Comparison of ENCODE assay signal across 14 mouse cellular contexts in genomic region chr1:82374831-82375358, GRCm38 (mm10). TPM values are rescaled to one million over a fixed set of nuclear protein-coding genes. Genes with fewer than 3 reads are reported as not detected.
DNase-seq lines count a peak whose midpoint lies in the region; ATAC-seq and TF ChIP-seq lines count a peak whose summit lies in the region.
"Had no signal": no experiment of that assay in that cellular context is flagged by ENCODE, and none has a peak within 500 bp of the region (broad histone marks: within the 10 kb centered on the region; RNA-seq: fewer than 3 reads in every experiment).

No protein-coding gene starts in this region.

- peaks cover 7% of the 10 kb centered on the region; the same call in 1 of the 2 replicates for H3K36me3 ChIP-seq in heart, embryonic 10.5 days
- no peaks in the 10 kb centered on the region for H3K36me3 ChIP-seq in stomach, embryonic 14.5 days (ENCODE audit: control insufficient read depth, insufficient read depth, low read length)
- H3K36me3 ChIP-seq in stomach, postnatal 0 days (ENCODE audit: control insufficient read depth, insufficient read depth, low read length): no peaks in the 10 kb centered on the region; the same call in 1 of the 2 replicates
- H3K36me3 ChIP-seq in limb, embryonic 11.5 days (ENCODE audit: control insufficient read depth, insufficient read depth, low read length): no peaks in the 10 kb centered on the region
- H3K36me3 ChIP-seq: heart, embryonic 15.5 days had no signal

- no peak overlapping the region for H3K4me3 ChIP-seq in heart, embryonic 10.5 days
- H3K4me3 ChIP-seq in stomach, embryonic 14.5 days (ENCODE audit: low read depth, low read length): no peak overlapping the region
- H3K4me3 ChIP-seq in stomach, postnatal 0 days (ENCODE audit: low read depth, low read length): no peak overlapping the region
- no peak overlapping the region for H3K4me3 ChIP-seq in limb, embryonic 11.5 days (ENCODE audit: low read depth, low read length)
- H3K4me3 ChIP-seq: heart, embryonic 15.5 days; megakaryocyte, embryonic 14.5 days had no signal

- WGBS in heart, embryonic 10.5 days: 57% methylated on average over 4 of the region's 4 CpGs
- 30% methylated on average over 4 of the region's 4 CpGs for WGBS in stomach, embryonic 14.5 days
- 25% methylated on average over 4 of the region's 4 CpGs for WGBS in stomach, postnatal 0 days
- 8% methylated on average over 4 of the region's 4 CpGs for WGBS in limb, embryonic 11.5 days

- peaks cover 10% of the 10 kb centered on the region; the same call in 1 of the 2 replicates for H3K27me3 ChIP-seq in heart, embryonic 10.5 days (ENCODE audit: insufficient read depth, poor library complexity, severe bottlenecking)
- no peaks in the 10 kb centered on the region for H3K27me3 ChIP-seq in stomach, embryonic 14.5 days (ENCODE audit: control insufficient read depth, insufficient read depth, low read length)
- no peaks in the 10 kb centered on the region for H3K27me3 ChIP-seq in stomach, postnatal 0 days (ENCODE audit: control insufficient read depth, insufficient read depth, low read length)
- H3K27me3 ChIP-seq in limb, embryonic 11.5 days (ENCODE audit: control insufficient read depth, insufficient read depth, low read length): no peaks in the 10 kb centered on the region
- H3K27me3 ChIP-seq: megakaryocyte, embryonic 14.5 days; Patski had no signal

- peak overlapping the region; percentile 72 for H3K27ac ChIP-seq in heart, embryonic 10.5 days
- H3K27ac ChIP-seq in stomach, embryonic 14.5 days (ENCODE audit: low read length): no peak overlapping the region; the same call in 1 of the 2 replicates
- H3K27ac ChIP-seq in stomach, postnatal 0 days (replicated peaks): no peak overlapping the region
- 0 out of 2 replicates have a peak overlapping the region, but pooled peaks have one; percentile 30 for H3K27ac ChIP-seq in limb, embryonic 11.5 days (replicated peaks; ENCODE audit: low read depth, low read length)
- H3K27ac ChIP-seq: heart, embryonic 15.5 days had no signal

- no peak for TF ChIP-seq CTCF in stomach, postnatal 0 days (IDR thresholded peaks at IDR 0.05; ENCODE audit: low read depth)

- no peak overlapping the region for H3K9ac ChIP-seq in stomach, embryonic 14.5 days (replicated peaks; ENCODE audit: low read depth, low read length)
- no peak overlapping the region for H3K9ac ChIP-seq in stomach, postnatal 0 days (ENCODE audit: low read length)
- H3K9ac ChIP-seq in limb, embryonic 11.5 days (ENCODE audit: low read length): no peak overlapping the region
- H3K9ac ChIP-seq: heart, embryonic 15.5 days had no signal

- H3K9me3 ChIP-seq in heart, embryonic 10.5 days: no peaks in the 10 kb centered on the region
- H3K9me3 ChIP-seq in stomach, embryonic 14.5 days (ENCODE audit: control insufficient read depth, low read depth, low read length): no peaks in the 10 kb centered on the region
- no peaks in the 10 kb centered on the region for H3K9me3 ChIP-seq in stomach, postnatal 0 days (ENCODE audit: control insufficient read depth, low read length)
- no peaks in the 10 kb centered on the region for H3K9me3 ChIP-seq in limb, embryonic 11.5 days (ENCODE audit: control insufficient read depth, low read length)
- H3K9me3 ChIP-seq: heart, embryonic 15.5 days; megakaryocyte, embryonic 14.5 days had no signal

- intact Hi-C loops in heart, postnatal 36 days (cut with DNase I): no loop called here

- no peak overlapping the region for H3K4me2 ChIP-seq in stomach, embryonic 14.5 days (replicated peaks; ENCODE audit: low read depth, low read length)
- H3K4me2 ChIP-seq in stomach, postnatal 0 days (replicated peaks; ENCODE audit: low read depth): no peak overlapping the region
- no peak overlapping the region for H3K4me2 ChIP-seq in limb, embryonic 11.5 days (ENCODE audit: low read depth, severe bottlenecking)
- H3K4me2 ChIP-seq: heart, embryonic 15.5 days had no signal

- DNase-seq in heart, embryonic 10.5 days (ENCODE audit: low spot score): no peak
- DNase-seq in heart, postnatal 36 days: no peak
- DNase-seq in stomach, postnatal 0 days (ENCODE audit: low spot score): no peak
- peak; percentile 41 for DNase-seq in limb, embryonic 11.5 days (ENCODE audit: low spot score)
- no peak for DNase-seq in layer of hippocampus, postnatal 14 days (ENCODE audit: low spot score in 2 of 2)
- no peak for DNase-seq in layer of hippocampus, adult 8-10 months (ENCODE audit: low spot score in 2 of 2)
- DNase-seq in spleen, postnatal 10 days (ENCODE audit: low spot score in 2 of 2): no peak
- DNase-seq: adrenal gland, postnatal 10 days; thymus, adult 2 months had no signal

- peak; percentile 67; the same call in 1 of the 2 replicates for ATAC-seq in stomach, embryonic 14.5 days (ENCODE audit: insufficient number of reproducible peaks, insufficient read depth, low FRiP score, low read depth)
- no peak for ATAC-seq in stomach, postnatal 0 days (ENCODE audit: low FRiP score, low TSS enrichment)
- ATAC-seq in limb, embryonic 11.5 days (ENCODE audit: insufficient number of reproducible peaks, low FRiP score, low TSS enrichment, low read depth): 0 out of 2 replicates have a peak, but pooled peaks have one; percentile 37
- ATAC-seq: intestine, postnatal 0 days; Patski had no signal

- no peaks in the 10 kb centered on the region for H3K4me1 ChIP-seq in heart, embryonic 10.5 days
- H3K4me1 ChIP-seq in stomach, embryonic 14.5 days (ENCODE audit: control insufficient read depth, insufficient read depth, low read length): 0 out of 2 replicates have a peak, but pooled peaks cover 3% of the 10 kb centered on the region
- no peaks in the 10 kb centered on the region for H3K4me1 ChIP-seq in stomach, postnatal 0 days (replicated peaks; ENCODE audit: control insufficient read depth, insufficient read depth)
- H3K4me1 ChIP-seq in limb, embryonic 11.5 days (ENCODE audit: control insufficient read depth, insufficient read depth, low read length): peaks cover 2% of the 10 kb centered on the region; the same call in 1 of the 2 replicates
- H3K4me1 ChIP-seq: heart, embryonic 15.5 days had no signal

- no peak for TF ChIP-seq EP300 in stomach, postnatal 0 days (optimal IDR thresholded peaks at IDR 0.05)

RNA-seq across cellular contexts. Expression of gene Rhbdd1, which starts 58.6 kb away (rescaled TPM):
- polyA plus RNA-seq in heart, embryonic 10.5 days (2016; fragmentation: Nextera tagmentation; extraction: Ambion mirVana): 11.0 and 12.4 TPM in 2 replicates
- 10 to 100 TPM in 1 of 2 experiments, 1 to 10 TPM in 1; 9.5 to 12.1 TPM for total RNA-seq in heart, postnatal 36 days (2021)
- 6.2 and 6.6 TPM in 2 replicates for polyA plus RNA-seq in stomach, embryonic 14.5 days (2014; fragmentation: Nextera tagmentation; extraction: Ambion mirVana)
- 7.5 and 7.9 TPM in 2 replicates for polyA plus RNA-seq in stomach, postnatal 0 days (2015; fragmentation: Nextera tagmentation; extraction: Ambion mirVana)
- 6.3 and 6.5 TPM in 2 replicates for polyA plus RNA-seq in limb, embryonic 11.5 days (2014; fragmentation: Nextera tagmentation; extraction: Ambion mirVana)
- total RNA-seq in layer of hippocampus, postnatal 14 days (2021): 1 to 10 TPM; 6.6 to 7.5 TPM
- 10 to 100 TPM in 1 of 4 experiments, 1 to 10 TPM in 3; 8.3 to 11.0 (median 9.4) TPM for total RNA-seq in layer of hippocampus, adult 8-10 months (2022)

Comparison
In these comparisons a context has a peak if more than half of its experiments do, and no peak if none do; other contexts are left out.
1. H3K27ac ChIP-seq: peak in heart, embryonic 10.5 days (single experiment) and limb, embryonic 11.5 days (single experiment); none in stomach, embryonic 14.5 days (single experiment) and stomach, postnatal 0 days (single experiment).